Mouse (Mus musculus) ovary, postnatal 14 days (tissue): ENCODE results near the gene Shisa6.

Source experiments
- DNase-seq: peaks from one replicate; pipeline ENCODE4 v3.0.0; 2022; ENCODE audit warnings: low spot score

The Shisa6 gene

GRCm38 (mm10) chr11:66236557-66236956 is 289.2 kb downstream of the Shisa6 start:
- no peak for DNase-seq

- DNase-seq: no peak
Observed at GRCm38 (mm10) chr11:66232891-66233290, 292.9 kb downstream of the Shisa6 start.

GRCm38 (mm10) chr11:66222133-66222532 is 303.6 kb downstream of the Shisa6 start:
- no peak for DNase-seq

GRCm38 (mm10) chr11:66218469-66218868 is 307.3 kb downstream of the Shisa6 start:
- no peak for DNase-seq

- DNase-seq: peak; percentile 23
Observed at GRCm38 (mm10) chr11:66188627-66189287, 337.0 kb downstream of the Shisa6 start.

- DNase-seq: no peak
Observed at GRCm38 (mm10) chr11:66188146-66188545, 337.6 kb downstream of the Shisa6 start.

GRCm38 (mm10) chr11:66177781-66178180 is 348.0 kb downstream of the Shisa6 start:
- no peak for DNase-seq

- DNase-seq: peak; percentile 55
Observed at GRCm38 (mm10) chr11:66167801-66168651, 357.7 kb downstream of the Shisa6 start, which contains the start of gene Dnah9. Gene Dnah9, minus strand, starts transcription at chr11:66168551.

- DNase-seq: no peak
Observed at GRCm38 (mm10) chr11:66164022-66164421, 361.7 kb downstream of the Shisa6 start.
